Mouse (Mus musculus): Measurements from ENCODE around the gene Ephb3. TPM values are rescaled to one million over a fixed set of nuclear protein-coding genes. Genes with fewer than 3 reads are reported as not detected.
A peak's percentile ranks its signal among the peaks of the same experiment; 100 is the strongest.

Ephb3 gene
- polyA plus RNA-seq, 1 experiment from 2014 or later = 29.8 TPM

DNA sequence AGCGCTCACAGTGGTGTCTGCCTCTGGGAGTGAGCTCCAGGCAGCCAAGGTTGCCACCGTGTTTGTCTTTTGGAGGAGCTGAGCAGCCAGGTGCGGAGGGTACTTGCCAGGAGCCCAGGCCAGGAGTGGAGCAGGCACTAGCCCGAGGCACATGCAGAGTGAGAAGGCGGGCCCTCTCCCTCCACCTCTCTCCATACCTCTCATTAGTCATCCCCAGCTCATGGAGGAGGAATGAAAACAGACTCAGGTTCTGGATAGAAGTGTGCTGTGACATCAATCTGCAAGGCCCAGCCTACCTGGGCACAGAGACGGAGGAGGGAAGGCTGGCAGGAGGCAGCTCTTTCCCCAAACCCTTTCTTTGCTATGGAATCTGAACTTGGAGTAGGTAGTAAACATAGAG, 22.1 kb downstream of the Ephb3 start:
- H3K27ac ChIP-seq = peak overlapping the region; percentile 66
- peaks cover 34% of the 10 kb centered on the region for H3K4me1 ChIP-seq
- no peak; the same call in 1 of the 2 replicates for ATAC-seq (ENCODE audit: borderline replicate concordance, extremely low read depth, low FRiP score, low TSS enrichment)
- H3K4me3 ChIP-seq = no peak overlapping the region
- no peaks in the 10 kb centered on the region for H3K9me3 ChIP-seq
- WGBS = 44% methylated on average over 6 of the region's 6 CpGs
- H3K36me3 ChIP-seq = peaks cover 21% of the 10 kb centered on the region
- H3K4me2 ChIP-seq = no peak overlapping the region
- no peaks in the 10 kb centered on the region for H3K27me3 ChIP-seq
- H3K9ac ChIP-seq = no peak overlapping the region

DNA sequence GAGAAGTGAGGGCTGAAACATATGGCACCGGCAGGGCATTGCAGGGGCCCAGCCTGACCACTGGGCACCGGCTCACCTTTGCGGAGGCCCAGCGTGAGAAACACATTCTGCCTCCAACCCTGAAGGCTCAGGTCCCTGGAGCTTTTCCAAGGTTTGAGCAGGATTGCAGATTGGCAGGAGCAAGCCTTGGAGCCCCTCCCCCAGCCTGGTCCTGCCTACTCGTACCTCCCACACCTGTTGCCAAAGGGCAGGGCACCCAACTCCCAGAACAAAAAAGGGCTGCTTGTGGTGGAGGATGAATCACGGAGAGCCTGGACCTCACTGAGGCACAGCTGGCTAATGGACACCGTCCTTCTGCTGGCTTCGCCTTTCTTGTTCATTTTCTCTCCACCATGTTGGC, 30.6 kb downstream of the Ephb3 start:
- peaks cover 26% of the 10 kb centered on the region for H3K4me1 ChIP-seq
- no peaks in the 10 kb centered on the region for H3K36me3 ChIP-seq
- no peak overlapping the region for H3K4me2 ChIP-seq
- no peak overlapping the region for H3K4me3 ChIP-seq
- H3K9me3 ChIP-seq = no peaks in the 10 kb centered on the region
- ATAC-seq (ENCODE audit: borderline replicate concordance, extremely low read depth, low FRiP score, low TSS enrichment) = no peak
- H3K9ac ChIP-seq = no peak overlapping the region
- no peaks in the 10 kb centered on the region for H3K27me3 ChIP-seq
- 38% methylated on average over 8 of the region's 8 CpGs for WGBS
- no peak overlapping the region for H3K27ac ChIP-seq

DNA sequence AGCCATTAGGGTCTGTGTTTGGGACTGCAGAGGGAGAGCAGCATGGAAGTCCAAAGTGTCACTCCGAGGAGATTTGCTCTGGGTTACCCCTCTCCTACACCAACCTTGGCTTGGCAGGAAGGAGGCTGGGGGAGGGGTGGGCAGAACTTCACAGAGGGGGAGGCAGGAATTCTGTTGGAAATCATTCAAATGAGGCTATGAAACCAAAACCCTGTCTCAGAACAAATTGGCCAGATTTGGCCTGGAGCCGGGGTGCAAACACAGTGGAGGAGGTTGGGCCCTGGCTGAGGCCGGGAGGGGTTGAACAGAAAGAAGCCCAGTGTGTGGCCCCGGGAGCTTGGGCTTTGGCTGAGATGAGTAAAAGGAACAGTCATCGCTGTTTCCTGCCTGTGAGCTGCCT, 34.2 kb downstream of the Ephb3 start:
- Histone ChIP-seq H3K4me3 (no peak overlapping the region), H3K27me3 (no peaks in the 10 kb centered on the region), H3K27ac (peak overlapping the region; percentile 83), H3K4me1 (peaks cover 51% of the 10 kb centered on the region), H3K9ac (no peak overlapping the region), H3K36me3 (no peaks in the 10 kb centered on the region), H3K4me2 (peak overlapping the region; percentile 15; the same call in 1 of the 2 replicates), H3K9me3 (no peaks in the 10 kb centered on the region)
- 4% methylated on average over 5 of the region's 5 CpGs for WGBS
- ATAC-seq (ENCODE audit: borderline replicate concordance, extremely low read depth, low FRiP score, low TSS enrichment) = peak; percentile 81

DNA sequence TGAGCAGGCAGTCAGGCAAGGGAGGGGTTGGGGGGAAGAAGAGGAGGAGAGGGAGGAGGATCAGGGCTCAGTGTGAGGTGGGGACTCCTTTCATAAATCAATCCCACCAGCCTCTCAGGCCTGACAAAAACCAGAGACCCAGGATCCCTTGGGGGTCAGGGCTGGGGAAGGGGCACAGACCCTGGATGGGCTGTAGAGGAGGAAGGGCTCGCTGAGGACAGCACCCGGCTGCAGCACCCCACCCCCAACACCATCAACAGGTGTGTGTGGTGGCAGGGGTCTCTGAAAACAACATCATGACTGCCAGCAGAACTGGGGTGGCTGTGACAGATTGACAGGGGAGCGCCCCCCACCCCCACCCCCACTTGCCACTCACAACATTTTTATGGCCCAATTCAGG, 36.0 kb downstream of the Ephb3 start:
- no peak overlapping the region for H3K4me2 ChIP-seq
- no peak overlapping the region for H3K27ac ChIP-seq
- WGBS = 41% methylated on average over 3 of the region's 3 CpGs
- no peaks in the 10 kb centered on the region for H3K9me3 ChIP-seq
- no peaks in the 10 kb centered on the region for H3K27me3 ChIP-seq
- peaks cover 55% of the 10 kb centered on the region for H3K4me1 ChIP-seq
- no peak overlapping the region for H3K9ac ChIP-seq
- H3K36me3 ChIP-seq = no peaks in the 10 kb centered on the region
- no peak for ATAC-seq (ENCODE audit: borderline replicate concordance, extremely low read depth, low FRiP score, low TSS enrichment)
- no peak overlapping the region for H3K4me3 ChIP-seq

DNA sequence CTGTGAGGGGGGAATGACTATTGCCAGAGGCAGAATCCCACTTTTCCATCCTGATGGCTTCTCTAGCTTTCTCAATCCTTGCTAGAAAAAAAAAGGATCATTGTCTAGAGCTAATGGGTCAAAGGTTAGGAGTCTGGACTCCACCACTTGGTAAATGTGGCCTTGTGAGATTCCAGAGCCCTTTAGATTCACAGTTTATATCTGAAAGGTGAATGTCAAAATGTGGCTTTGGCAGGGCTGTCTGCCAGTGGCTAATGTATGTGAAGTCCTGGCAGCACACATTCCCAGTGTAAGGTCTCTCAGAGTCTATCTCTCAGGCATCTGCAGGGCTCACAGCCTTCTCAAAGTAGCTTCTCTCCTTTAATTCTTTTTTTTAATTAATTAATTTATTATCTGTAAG, 36.5 kb downstream of the Ephb3 start:
- no peaks in the 10 kb centered on the region for H3K36me3 ChIP-seq
- H3K27ac ChIP-seq = no peak overlapping the region
- H3K9ac ChIP-seq = no peak overlapping the region
- H3K4me3 ChIP-seq = no peak overlapping the region
- H3K27me3 ChIP-seq = no peaks in the 10 kb centered on the region
- peaks cover 59% of the 10 kb centered on the region for H3K4me1 ChIP-seq
- no peaks in the 10 kb centered on the region for H3K9me3 ChIP-seq
- no peak for ATAC-seq (ENCODE audit: borderline replicate concordance, extremely low read depth, low FRiP score, low TSS enrichment)
- H3K4me2 ChIP-seq = no peak overlapping the region

DNA sequence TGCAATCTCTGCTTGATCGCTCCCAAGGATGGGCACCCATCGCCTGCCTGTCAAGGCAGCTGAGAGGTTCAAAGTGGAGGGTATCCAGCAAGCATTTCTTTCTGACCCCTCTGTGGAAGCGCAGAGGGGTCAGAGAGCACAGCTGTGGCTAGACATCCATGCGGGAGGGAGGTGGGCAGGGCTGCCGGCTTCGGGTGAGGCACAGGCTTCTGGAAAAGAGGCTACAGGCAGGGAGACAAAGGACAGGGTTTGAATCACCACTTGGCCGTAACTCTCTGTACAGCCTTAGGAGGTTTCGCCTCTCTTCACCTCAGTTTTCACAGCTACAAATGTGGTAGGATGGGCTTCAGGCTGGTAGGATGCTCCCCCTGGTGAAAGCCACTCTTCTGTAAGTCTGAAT, 38.4 kb downstream of the Ephb3 start:
- Histone ChIP-seq H3K27me3 (peaks cover 11% of the 10 kb centered on the region; the same call in 1 of the 2 replicates), H3K36me3 (no peaks in the 10 kb centered on the region), H3K9ac (no peak overlapping the region), H3K27ac (no peak overlapping the region), H3K4me2 (no peak overlapping the region), H3K9me3 (no peaks in the 10 kb centered on the region), H3K4me3 (no peak overlapping the region), H3K4me1 (peaks cover 76% of the 10 kb centered on the region)
- WGBS = 36% methylated on average over 8 of the region's 8 CpGs
- ATAC-seq (ENCODE audit: borderline replicate concordance, extremely low read depth, low FRiP score, low TSS enrichment) = no peak

DNA sequence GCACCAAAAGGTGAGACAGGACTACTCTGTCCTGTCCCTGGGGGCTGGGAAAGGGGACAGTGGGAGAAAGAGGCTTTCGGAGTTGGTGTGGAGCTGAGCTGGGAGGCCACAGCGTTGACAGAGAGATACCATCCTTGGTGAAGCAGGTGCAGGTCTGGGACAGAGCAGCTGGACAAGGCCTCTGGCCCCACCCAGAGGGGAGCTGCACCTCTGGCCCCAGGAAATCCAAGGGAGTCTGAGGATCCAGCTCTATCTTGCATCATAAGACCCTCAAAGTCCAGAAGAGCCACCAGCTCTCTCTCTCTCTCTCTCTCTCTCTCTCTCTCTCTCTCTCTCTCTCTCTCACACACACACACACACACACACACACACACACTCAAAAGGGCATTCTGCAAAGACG, 40.2 kb downstream of the Ephb3 start:
- Histone ChIP-seq H3K4me3 (no peak overlapping the region), H3K4me1 (peaks cover 71% of the 10 kb centered on the region), H3K36me3 (no peaks in the 10 kb centered on the region), H3K4me2 (no peak overlapping the region), H3K27me3 (peaks cover 21% of the 10 kb centered on the region), H3K27ac (no peak overlapping the region), H3K9me3 (no peaks in the 10 kb centered on the region), H3K9ac (no peak overlapping the region)
- 66% methylated on average over 3 of the region's 3 CpGs for WGBS
- no peak for ATAC-seq (ENCODE audit: borderline replicate concordance, extremely low read depth, low FRiP score, low TSS enrichment)

DNA sequence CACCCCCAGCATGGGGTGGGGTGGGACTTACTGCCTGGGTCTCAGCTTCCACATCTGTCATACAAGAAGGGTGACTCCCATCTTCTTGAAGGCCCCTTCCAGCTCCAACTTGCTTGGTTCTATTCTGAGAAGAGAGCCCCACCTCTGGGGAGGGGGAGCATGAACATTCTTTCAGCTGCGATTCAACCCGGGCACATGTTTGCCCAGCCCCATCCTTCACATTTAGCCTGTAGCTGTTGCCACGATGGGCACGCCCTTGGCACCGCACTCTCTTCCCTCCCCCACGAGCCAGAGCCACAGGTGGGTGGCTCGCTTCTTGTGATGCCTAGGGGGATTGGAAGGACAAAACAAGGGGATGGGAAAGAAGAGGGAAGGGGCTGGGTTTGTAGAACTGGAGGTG, 40.8 kb downstream of the Ephb3 start:
- peaks cover 65% of the 10 kb centered on the region for H3K4me1 ChIP-seq
- 24% methylated on average over 7 of the region's 7 CpGs for WGBS
- H3K27me3 ChIP-seq = peaks cover 23% of the 10 kb centered on the region
- H3K4me2 ChIP-seq = peak overlapping the region; percentile 96; the same call in 1 of the 2 replicates
- no peak overlapping the region for H3K4me3 ChIP-seq
- no peaks in the 10 kb centered on the region for H3K9me3 ChIP-seq
- H3K9ac ChIP-seq = no peak overlapping the region
- no peak for ATAC-seq (ENCODE audit: borderline replicate concordance, extremely low read depth, low FRiP score, low TSS enrichment)
- peak overlapping the region; percentile 37; the same call in 1 of the 2 replicates for H3K27ac ChIP-seq
- H3K36me3 ChIP-seq = no peaks in the 10 kb centered on the region

DNA sequence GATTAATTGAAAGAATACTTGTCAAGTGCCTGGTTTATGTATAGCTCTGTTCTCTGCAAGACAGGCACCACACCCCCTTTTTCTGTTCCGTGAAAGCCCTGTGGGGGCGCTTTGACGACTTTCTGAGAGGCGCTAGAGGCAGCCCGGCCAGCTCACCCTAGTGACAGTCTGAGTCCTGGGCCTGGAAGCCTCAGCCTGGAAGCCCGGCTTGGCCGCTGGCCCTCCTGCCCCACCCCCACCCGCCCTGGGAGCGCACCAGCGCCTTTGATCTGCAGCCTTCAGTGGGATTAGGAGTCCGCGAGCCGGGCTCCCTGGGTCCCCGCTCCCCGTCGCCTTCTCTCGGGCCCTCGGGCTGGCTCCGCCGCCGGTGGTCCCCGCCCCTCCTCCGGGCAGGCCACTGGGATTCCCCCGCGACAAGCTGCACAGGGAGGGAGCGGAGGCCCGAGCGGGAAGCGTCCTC, 41.4 kb downstream of the Ephb3 start:
- Histone ChIP-seq H3K4me1 (peaks cover 59% of the 10 kb centered on the region), H3K36me3 (no peaks in the 10 kb centered on the region), H3K27ac (peak overlapping the region; percentile 84), H3K9ac (peak overlapping the region; percentile 40), H3K4me3 (peak overlapping the region; percentile 43), H3K4me2 (peak overlapping the region; percentile 96), H3K9me3 (no peaks in the 10 kb centered on the region), H3K27me3 (peaks cover 23% of the 10 kb centered on the region)
- under 1% methylated on average over 29 of the region's 29 CpGs for WGBS
- peak; percentile 88 for ATAC-seq (ENCODE audit: borderline replicate concordance, extremely low read depth, low FRiP score, low TSS enrichment)

DNA sequence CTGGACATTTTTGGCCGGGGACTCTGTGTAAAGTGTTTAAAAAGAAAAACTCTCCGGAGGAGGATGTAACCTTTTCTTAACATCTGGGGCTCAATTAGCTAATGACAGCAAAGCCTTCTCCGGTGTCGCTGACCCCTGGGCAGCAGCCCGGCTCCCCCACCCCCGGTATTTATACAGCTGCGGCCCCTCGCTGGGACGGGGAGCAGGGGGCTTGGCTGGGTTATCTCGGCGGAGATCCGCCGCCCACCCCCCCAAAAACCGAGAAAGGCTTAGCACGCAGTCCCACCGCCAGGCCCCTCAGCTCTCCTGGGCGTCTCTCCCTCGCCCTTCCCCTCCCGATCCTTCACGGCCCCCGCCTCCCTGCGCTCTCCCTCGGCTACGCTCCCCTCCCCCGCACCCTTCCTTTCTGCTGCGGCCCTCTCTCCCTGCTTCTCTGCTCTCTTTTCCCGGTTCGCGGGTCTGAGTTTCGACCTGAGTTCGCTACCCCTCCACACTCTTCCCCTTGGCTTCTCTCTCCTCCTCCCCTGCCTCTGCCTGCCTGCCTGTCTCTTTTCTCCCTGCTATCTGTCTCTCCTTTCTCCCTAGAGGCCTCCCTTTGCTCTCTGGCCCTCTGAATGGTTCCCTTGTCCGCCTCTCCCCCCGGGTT, 42.0 kb downstream of the Ephb3 start:
- Histone ChIP-seq H3K9ac (peak overlapping the region; percentile 40), H3K4me3 (peak overlapping the region; percentile 43), H3K36me3 (no peaks in the 10 kb centered on the region), H3K4me2 (peak overlapping the region; percentile 96), H3K27me3 (peaks cover 23% of the 10 kb centered on the region), H3K27ac (peak overlapping the region; percentile 84), H3K9me3 (no peaks in the 10 kb centered on the region), H3K4me1 (peaks cover 58% of the 10 kb centered on the region)
- ATAC-seq (ENCODE audit: borderline replicate concordance, extremely low read depth, low FRiP score, low TSS enrichment) = peak; percentile 64
- 2% methylated on average over 31 of the region's 33 CpGs for WGBS

DNA sequence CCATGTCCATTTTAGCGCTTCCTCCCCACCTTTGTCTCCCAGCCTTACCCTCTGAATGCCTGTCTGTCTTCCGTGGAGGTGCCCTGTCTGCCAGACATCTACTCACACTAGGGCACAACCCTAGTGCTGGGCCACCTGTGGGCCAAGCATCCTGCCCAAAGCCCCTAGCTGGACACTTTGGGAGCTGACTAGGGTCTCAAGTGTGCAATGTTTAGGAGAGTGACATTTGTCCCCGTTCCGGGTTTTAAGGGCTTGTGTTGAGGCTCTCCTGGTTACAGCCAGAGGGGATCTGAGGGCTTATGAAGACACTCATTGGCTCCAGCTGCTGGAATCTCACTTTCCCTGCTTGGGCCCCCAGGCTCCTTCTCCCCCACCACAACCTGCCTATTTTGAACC, 42.5 kb downstream of the Ephb3 start:
- peak overlapping the region; percentile 84 for H3K27ac ChIP-seq
- peak overlapping the region; percentile 43 for H3K4me3 ChIP-seq
- H3K36me3 ChIP-seq = no peaks in the 10 kb centered on the region
- peak overlapping the region; percentile 96 for H3K4me2 ChIP-seq
- 15% methylated on average over 4 of the region's 4 CpGs for WGBS
- H3K27me3 ChIP-seq = peaks cover 23% of the 10 kb centered on the region
- H3K9ac ChIP-seq = 0 out of 2 replicates have a peak overlapping the region, but pooled peaks have one; percentile 40
- no peak for ATAC-seq (ENCODE audit: borderline replicate concordance, extremely low read depth, low FRiP score, low TSS enrichment)
- peaks cover 57% of the 10 kb centered on the region for H3K4me1 ChIP-seq
- no peaks in the 10 kb centered on the region for H3K9me3 ChIP-seq

DNA sequence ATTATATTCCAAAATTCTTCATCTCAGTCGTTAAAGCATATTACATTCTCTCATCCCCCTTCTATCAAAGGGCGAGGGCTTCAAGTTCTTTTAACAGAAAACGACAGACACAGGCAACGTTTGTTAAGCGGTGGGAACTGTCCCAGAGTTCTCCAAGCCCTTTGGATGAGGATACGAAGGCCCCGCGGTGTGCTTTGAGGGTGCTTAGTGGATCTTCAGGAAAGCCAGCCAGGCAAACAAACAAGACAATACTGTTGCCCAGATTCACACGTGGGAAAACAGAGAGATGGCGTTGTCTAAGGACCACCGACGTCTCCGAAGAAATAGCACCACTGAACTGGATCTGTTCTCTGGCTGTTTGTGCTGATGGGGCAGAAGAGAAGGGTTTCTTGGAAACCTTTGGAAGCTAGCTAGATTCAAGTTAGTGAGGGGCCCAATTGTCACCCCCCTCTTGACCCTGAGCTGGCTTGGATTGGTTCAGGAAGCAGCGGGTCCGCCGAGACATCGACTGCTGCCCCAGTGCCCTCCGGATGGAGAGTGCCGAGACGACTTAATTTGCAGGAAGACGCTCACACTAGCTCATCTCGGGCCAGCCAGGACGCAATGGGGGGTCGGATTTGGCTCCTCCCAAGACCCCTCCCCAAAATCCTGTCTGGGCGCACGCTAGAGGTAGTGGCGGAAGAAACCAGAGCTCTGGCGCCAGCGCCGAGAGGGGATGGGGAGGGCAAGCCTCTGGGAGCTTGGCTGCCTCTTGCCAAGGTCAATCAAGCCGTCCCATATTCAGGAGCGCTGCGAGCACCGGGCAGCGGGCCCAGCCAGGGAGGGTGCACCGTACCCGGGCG, 43.5 kb downstream of the Ephb3 start:
- Histone ChIP-seq H3K27me3 (peaks cover 23% of the 10 kb centered on the region), H3K4me2 (peak overlapping the region; percentile 88), H3K36me3 (no peaks in the 10 kb centered on the region), H3K9me3 (no peaks in the 10 kb centered on the region), H3K4me3 (peak overlapping the region; percentile 39), H3K9ac (peak overlapping the region; percentile 36), H3K4me1 (peaks cover 46% of the 10 kb centered on the region), H3K27ac (no peak overlapping the region)
- no peak for ATAC-seq (ENCODE audit: borderline replicate concordance, extremely low read depth, low FRiP score, low TSS enrichment)
- WGBS = 9% methylated on average over 38 of the region's 38 CpGs
